Mouse (Mus musculus): ENCODE results near the gene Atp6v0a4. TPM values are rescaled to one million over a fixed set of nuclear protein-coding genes. Genes with fewer than 3 reads are reported as not detected.

Atp6v0a4 gene
- total RNA-seq (2021), result 1 to 10 TPM; 1.5 to 2.0 TPM
- long read RNA-seq, experiment 1, result 0 reads
- long read RNA-seq, experiment 2, partial matches to known transcripts, result 1 of 1 reads
- long read RNA-seq, experiment 2, other reads (novel, unspliced or antisense), result 0 of 1 reads

- DNase-seq, result no peak
- intact Hi-C loops (cut with DNase I; ENCODE audit: low total_unique reads), result no loop called here
These were observed at the start of gene Atp6v0a4 for GRCm38 (mm10) chr6:38124207-38124835. TSS of gene Atp6v0a4 (minus strand) at chr6:38124586.

- no peak for DNase-seq
- intact Hi-C loops (cut with DNase I; ENCODE audit: low total_unique reads), result loop anchor here (10.0 kb wide), 1 partner anchor 159 kb away; no protein-coding TSS in a partner anchor
These were observed 41.0 kb upstream of the Atp6v0a4 start for GRCm38 (mm10) chr6:38165385-38165784.

- no peak for DNase-seq
- intact Hi-C loops (cut with DNase I; ENCODE audit: low total_unique reads), result loop anchor here (10.0 kb wide), 1 partner anchor 160 kb away; no protein-coding TSS in a partner anchor
These were observed 40.3 kb upstream of the Atp6v0a4 start for GRCm38 (mm10) chr6:38164705-38165104.

- intact Hi-C loops (cut with DNase I; ENCODE audit: low total_unique reads), result loop anchor here (10.0 kb wide), 1 partner anchor 162 kb away; no protein-coding TSS in a partner anchor
- DNase-seq, result no peak
These were observed 38.6 kb upstream of the Atp6v0a4 start for GRCm38 (mm10) chr6:38162825-38163504.

- DNase-seq, result no peak
- intact Hi-C loops (cut with DNase I; ENCODE audit: low total_unique reads), result loop anchor here (10.0 kb wide), 1 partner anchor 164 kb away; no protein-coding TSS in a partner anchor
These were observed 36.2 kb upstream of the Atp6v0a4 start for GRCm38 (mm10) chr6:38160556-38160955.

- intact Hi-C loops (cut with DNase I; ENCODE audit: low total_unique reads), result loop anchor here (10.0 kb wide), 1 partner anchor 165 kb away; no protein-coding TSS in a partner anchor
- peak; percentile 74 for DNase-seq
These were observed 35.7 kb upstream of the Atp6v0a4 start for GRCm38 (mm10) chr6:38160102-38160501.

- no peak for DNase-seq
- intact Hi-C loops (cut with DNase I; ENCODE audit: low total_unique reads), result loop anchor here (10.0 kb wide), 1 partner anchor 95 kb away; the partner anchor contains the start of gene D630045J12Rik
These were observed 35.2 kb upstream of the Atp6v0a4 start for GRCm38 (mm10) chr6:38159576-38159975.

- intact Hi-C loops (cut with DNase I; ENCODE audit: low total_unique reads), result loop anchor here (10.0 kb wide), 1 partner anchor 97 kb away; the partner anchor contains the start of gene D630045J12Rik
- DNase-seq, result no peak
These were observed 33.5 kb upstream of the Atp6v0a4 start for GRCm38 (mm10) chr6:38157925-38158324.

- intact Hi-C loops (cut with DNase I; ENCODE audit: low total_unique reads), result loop anchor here (10.0 kb wide), 1 partner anchor 99 kb away; the partner anchor contains the start of gene D630045J12Rik
- DNase-seq, result no peak
These were observed 31.8 kb upstream of the Atp6v0a4 start for GRCm38 (mm10) chr6:38156204-38156603.

- intact Hi-C loops (cut with DNase I; ENCODE audit: low total_unique reads), result loop anchor here (10.0 kb wide), 1 partner anchor 102 kb away; the partner anchor contains the start of gene D630045J12Rik
- no peak for DNase-seq
These were observed 27.9 kb upstream of the Atp6v0a4 start for GRCm38 (mm10) chr6:38152305-38152704.

- no peak for DNase-seq
- intact Hi-C loops (cut with DNase I; ENCODE audit: low total_unique reads), result no loop called here
These were observed 25.1 kb upstream of the Atp6v0a4 start for GRCm38 (mm10) chr6:38149483-38149882.

GRCm38 (mm10) chr6:38148626-38149025 is 24.2 kb upstream of the Atp6v0a4 start:
- DNase-seq, result no peak
- intact Hi-C loops (cut with DNase I; ENCODE audit: low total_unique reads), result no loop called here

GRCm38 (mm10) chr6:38147301-38147700 is 22.9 kb upstream of the Atp6v0a4 start:
- DNase-seq, result no peak
- intact Hi-C loops (cut with DNase I; ENCODE audit: low total_unique reads), result no loop called here

GRCm38 (mm10) chr6:38145463-38146065 is 21.2 kb upstream of the Atp6v0a4 start:
- intact Hi-C loops (cut with DNase I; ENCODE audit: low total_unique reads), result no loop called here
- peak; percentile 42 for DNase-seq

GRCm38 (mm10) chr6:38144161-38144998 is 20.0 kb upstream of the Atp6v0a4 start:
- intact Hi-C loops (cut with DNase I; ENCODE audit: low total_unique reads), result no loop called here
- peak; percentile 73 for DNase-seq

- intact Hi-C loops (cut with DNase I; ENCODE audit: low total_unique reads), result no loop called here
- DNase-seq, result no peak
These were observed 16.0 kb upstream of the Atp6v0a4 start for GRCm38 (mm10) chr6:38140402-38140801.

GRCm38 (mm10) chr6:38139086-38139485 is 14.7 kb upstream of the Atp6v0a4 start:
- intact Hi-C loops (cut with DNase I; ENCODE audit: low total_unique reads), result no loop called here
- no peak for DNase-seq

GRCm38 (mm10) chr6:38134806-38135559 is 10.6 kb upstream of the Atp6v0a4 start:
- intact Hi-C loops (cut with DNase I; ENCODE audit: low total_unique reads), result no loop called here
- peak; percentile 73 for DNase-seq

Data from gastrocnemius, postnatal 14 days (tissue).